Mouse (Mus musculus) forebrain, embryonic 16.5 days (tissue): ENCODE results near the gene Lrsam1. TPM values are rescaled to one million over a fixed set of nuclear protein-coding genes. Genes with fewer than 3 reads are reported as not detected.
"Not testable (repeated sequence)": the region's sequence is repeated elsewhere in the genome, so short reads cannot be mapped to it uniquely, and the experiment has no call there.

Experiments
- ATAC-seq: fragments of 200-750 bp; cut with Nextera tagmentation; 2 replicates; pipeline ENCODE4 v1.8.0; 2017; ENCODE audit warnings: mild to moderate bottlenecking, moderate library complexity
- H3K27ac ChIP-seq: fragments of 300-500 bp; sonication (generic); 2 replicates; pipeline ENCODE4 v1.5.1; 2014; ENCODE audit warnings: low read length, control low read depth
- H3K27me3 ChIP-seq: fragments of 300-500 bp; sonication (generic); replicated peaks from 2 replicates; pipeline ENCODE4 v1.6.1; 2014; ENCODE audit warnings: low read length; ENCODE audit not compliant: control insufficient read depth, insufficient read depth
- H3K36me3 ChIP-seq: fragments of 300-500 bp; sonication (generic); 2 replicates; pipeline ENCODE4 v1.6.1; 2014; ENCODE audit not compliant: control insufficient read depth, insufficient read depth
- H3K4me1 ChIP-seq: fragments of 300-500 bp; sonication (generic); replicated peaks from 2 replicates; pipeline ENCODE4 v1.6.1; 2014; ENCODE audit warnings: low read length; ENCODE audit not compliant: control insufficient read depth, insufficient read depth
- H3K4me2 ChIP-seq: fragments of 300-500 bp; sonication (generic); 2 replicates; pipeline ENCODE4 v1.6.1; 2014; ENCODE audit warnings: mild to moderate bottlenecking, low read length, control low read depth
- H3K4me3 ChIP-seq: fragments of 300-500 bp; sonication (generic); replicated peaks from 2 replicates; pipeline ENCODE4 v1.5.1; 2014; ENCODE audit warnings: mild to moderate bottlenecking, low read length, control low read depth
- H3K9ac ChIP-seq: fragments of 300-500 bp; sonication (generic); replicated peaks from 2 replicates; pipeline ENCODE4 v1.6.1; 2014; ENCODE audit warnings: low read depth, low read length, control low read depth
- H3K9me3 ChIP-seq: fragments of 300-500 bp; sonication (generic); 2 replicates; pipeline ENCODE4 v1.6.1; 2016; ENCODE audit warnings: low read length; ENCODE audit not compliant: control insufficient read depth
- WGBS: fragments of 180-500 bp; shearing (Covaris S2); extraction: QIAGEN DNeasy Blood & Tissue Kit; methylation state at CpG from one replicate; pipeline ENCODE4 v1.1.7; 2014; 5-methylcytosine and 5-hydroxymethylcytosine counted together
- polyA plus RNA-seq: library from polyadenylated mRNA; unstranded; fragments of >200 nt; fragmentation: Nextera tagmentation; extraction: Ambion mirVana; gene quantifications from 2 replicates; pipeline ENCODE4 v1.2.1, GENCODE M21; 2015

The Lrsam1 gene
- polyA plus RNA-seq = 18.1 and 21.9 TPM in 2 replicates

DNA sequence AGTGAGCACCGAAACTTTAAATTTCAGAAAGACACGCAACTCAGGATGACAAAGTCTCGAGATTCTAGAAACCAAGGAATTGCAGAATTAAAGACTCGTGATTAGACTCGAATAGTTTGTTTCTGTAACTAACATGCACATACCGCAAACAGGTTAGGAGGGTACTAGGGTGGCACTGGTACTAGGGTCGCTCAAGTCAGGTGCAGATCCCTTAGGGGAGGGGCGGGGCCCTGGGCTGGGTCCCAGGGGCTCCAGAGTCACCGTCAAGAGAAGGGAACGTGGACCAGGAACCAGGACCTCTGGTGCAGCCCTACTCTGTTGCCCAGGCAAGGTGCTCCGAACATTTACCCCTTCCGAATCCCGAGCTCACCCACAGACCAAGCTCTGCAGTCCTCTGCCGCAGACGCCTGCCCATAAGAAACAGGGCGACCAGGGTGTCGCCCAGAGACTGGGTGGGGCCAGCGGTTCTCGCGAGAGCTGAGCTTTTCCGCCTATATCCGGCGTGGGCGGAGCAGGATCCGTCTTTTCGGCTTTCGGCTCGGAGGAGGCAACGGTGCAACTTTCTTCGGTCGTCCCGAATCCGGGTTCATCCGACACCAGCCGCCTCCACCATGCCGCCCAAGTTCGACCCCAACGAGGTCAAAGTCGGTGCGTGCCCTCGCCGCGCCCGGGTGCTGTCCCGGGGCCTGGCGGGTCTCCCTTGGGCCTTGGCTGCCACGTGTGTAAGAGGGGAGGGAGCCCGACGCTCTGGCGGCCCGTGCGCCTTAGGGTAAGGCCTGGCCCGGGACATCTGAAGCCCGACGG, at the start of gene Lrsam1, which contains the start of gene Rpl12:
TSS of gene Lrsam1 (minus strand) at position 423 of the 804 bp plus-strand sequence.
TSS of gene Rpl12 (plus strand) at position 368 of the 804 bp plus-strand sequence.
- H3K27me3 ChIP-seq = no peaks in the 10 kb centered on the region
- H3K4me1 ChIP-seq = peaks cover 32% of the 10 kb centered on the region
- peak within 1 kb of the TSS; percentile 93 for H3K4me2 ChIP-seq
- 2% methylated on average over 55 of the region's 55 CpGs for WGBS
- H3K9me3 ChIP-seq = no peaks in the 10 kb centered on the region
- H3K9ac ChIP-seq = peak within 1 kb of the TSS; percentile 86
- peaks cover 13% of the 10 kb centered on the region for H3K36me3 ChIP-seq
- peak within 1 kb of the TSS; percentile 78 for H3K4me3 ChIP-seq
- H3K27ac ChIP-seq = peak within 1 kb of the TSS; percentile 66
- ATAC-seq = peak; percentile 97

DNA sequence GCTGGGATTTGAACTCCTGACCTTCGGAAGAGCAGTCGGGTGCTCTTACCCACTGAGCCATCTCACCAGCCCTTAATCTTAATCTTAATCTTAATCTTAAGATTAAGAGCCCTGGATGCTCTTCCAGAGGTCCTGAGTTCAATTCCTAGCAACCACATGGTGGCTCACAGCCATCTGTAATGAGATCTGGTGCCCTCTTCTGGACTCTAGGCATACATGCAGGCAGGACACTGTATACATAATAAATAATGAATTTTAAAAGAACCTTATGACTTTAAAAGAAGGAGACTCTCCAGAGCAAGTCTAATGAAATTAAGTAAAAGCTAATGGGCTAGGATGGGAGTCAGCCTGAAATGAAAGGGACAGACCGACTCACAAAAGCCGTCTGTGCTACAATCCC, 47.6 kb upstream of the Lrsam1 start:
- not testable (repeated sequence) for H3K27me3 ChIP-seq, ATAC-seq, H3K36me3 ChIP-seq, H3K4me2 ChIP-seq, H3K9me3 ChIP-seq, H3K4me1 ChIP-seq, H3K27ac ChIP-seq, H3K4me3 ChIP-seq, H3K9ac ChIP-seq
- 79% methylated on average over 4 of the region's 4 CpGs for WGBS

DNA sequence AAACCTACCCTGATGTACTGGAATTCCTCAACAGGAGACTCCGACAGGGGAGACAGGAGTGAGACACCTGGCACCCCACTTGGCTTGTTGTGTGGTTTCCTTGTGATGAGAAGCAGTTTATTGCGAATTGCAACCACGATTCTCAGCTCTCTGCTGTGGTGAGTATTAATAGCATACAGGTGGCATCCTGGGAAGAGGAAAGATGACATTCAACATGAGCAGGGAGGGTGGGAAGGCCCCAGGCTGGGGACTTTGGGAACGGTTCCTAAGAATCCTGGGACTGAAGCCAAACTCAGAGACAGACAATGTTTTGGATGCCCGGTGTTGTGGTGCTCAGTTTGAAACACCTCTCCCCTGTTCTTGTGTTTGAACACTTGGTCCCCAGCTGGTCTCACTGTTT, 43.6 kb upstream of the Lrsam1 start:
- H3K9ac ChIP-seq = no peak overlapping the region
- no peak overlapping the region for H3K27ac ChIP-seq
- ATAC-seq = no peak
- no peak overlapping the region for H3K4me2 ChIP-seq
- H3K36me3 ChIP-seq = no peaks in the 10 kb centered on the region
- WGBS = 51% methylated on average over 5 of the region's 5 CpGs
- H3K4me1 ChIP-seq = no peaks in the 10 kb centered on the region
- H3K9me3 ChIP-seq = no peaks in the 10 kb centered on the region
- no peaks in the 10 kb centered on the region for H3K27me3 ChIP-seq
- no peak overlapping the region for H3K4me3 ChIP-seq

DNA sequence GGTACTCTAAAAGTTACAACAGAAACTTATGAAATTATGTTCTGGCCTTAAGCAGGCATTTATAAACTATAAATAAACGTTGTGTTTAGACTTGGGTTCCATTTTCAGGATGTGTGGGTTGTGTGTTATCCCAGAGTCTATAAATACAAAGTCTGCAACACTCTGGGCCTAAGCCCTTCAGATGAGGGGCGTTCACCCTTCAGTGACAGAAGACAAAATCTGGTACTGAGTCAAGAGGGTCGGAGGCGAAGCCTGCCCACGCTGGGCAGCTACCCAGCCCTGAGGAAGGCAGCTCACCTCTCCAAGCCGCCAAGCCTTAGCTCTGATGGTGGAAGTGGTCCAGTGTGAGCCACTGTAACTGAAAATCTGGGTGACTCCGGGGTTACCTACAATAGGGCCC, 40.7 kb upstream of the Lrsam1 start:
- no peaks in the 10 kb centered on the region for H3K9me3 ChIP-seq
- H3K9ac ChIP-seq = no peak overlapping the region
- H3K27me3 ChIP-seq = no peaks in the 10 kb centered on the region
- WGBS = 87% methylated on average over 7 of the region's 7 CpGs
- H3K4me2 ChIP-seq = no peak overlapping the region
- no peaks in the 10 kb centered on the region for H3K36me3 ChIP-seq
- no peak overlapping the region for H3K4me3 ChIP-seq
- no peak for ATAC-seq
- 0 out of 2 replicates have a peak, but pooled peaks cover 3% of the 10 kb centered on the region for H3K4me1 ChIP-seq
- no peak overlapping the region for H3K27ac ChIP-seq

DNA sequence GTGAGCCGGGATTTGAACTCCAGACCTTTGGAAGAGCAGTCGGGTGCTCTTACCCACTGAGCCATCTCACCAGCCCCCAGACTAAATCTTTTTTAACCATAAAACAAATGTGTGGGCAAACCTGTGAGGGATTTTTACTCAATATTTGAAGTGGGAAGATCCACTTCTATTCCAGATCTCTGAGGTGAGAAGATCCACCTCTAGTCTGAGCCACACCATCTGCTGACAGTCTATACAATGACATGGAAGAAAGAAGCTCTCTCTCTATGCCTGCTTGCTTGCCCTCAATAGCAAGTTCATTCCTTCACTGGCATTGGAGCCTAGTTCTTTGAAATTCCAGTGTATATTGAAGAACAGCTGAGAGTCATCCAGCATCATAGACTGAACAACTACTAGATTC, 38.3 kb upstream of the Lrsam1 start:
- Histone ChIP-seq H3K4me2 (no peak overlapping the region), H3K9me3 (no peaks in the 10 kb centered on the region)
- WGBS = 94% methylated on average over 2 of the region's 2 CpGs

DNA sequence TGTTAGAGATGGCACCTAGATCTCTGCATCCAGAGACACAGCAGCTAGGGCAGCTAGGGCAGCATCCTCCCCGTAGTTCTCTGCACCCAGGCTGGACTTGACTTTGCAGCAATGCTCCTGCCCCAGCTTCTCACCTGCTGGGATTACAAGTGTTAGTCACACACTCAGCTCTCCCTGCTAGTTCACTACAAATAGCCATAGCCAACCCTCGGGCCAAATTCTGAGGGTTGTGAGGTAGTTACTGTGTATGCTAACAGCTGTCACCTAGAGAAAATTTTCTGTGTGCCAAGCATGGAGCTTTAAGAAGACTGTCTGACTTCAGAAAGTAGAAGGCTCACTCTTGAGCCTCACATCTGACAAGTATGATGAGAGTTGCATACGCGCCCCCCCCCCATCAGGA, 36.4 kb upstream of the Lrsam1 start:
- Histone ChIP-seq H3K9ac (no peak overlapping the region), H3K36me3 (no peaks in the 10 kb centered on the region), H3K4me3 (no peak overlapping the region), H3K9me3 (no peaks in the 10 kb centered on the region), H3K27ac (no peak overlapping the region), H3K27me3 (no peaks in the 10 kb centered on the region), H3K4me1 (0 out of 2 replicates have a peak, but pooled peaks cover 3% of the 10 kb centered on the region), H3K4me2 (no peak overlapping the region)
- WGBS = 85% methylated on average over 4 of the region's 4 CpGs
- no peak for ATAC-seq

More for the DNA sequence above, 38.3 kb upstream of the Lrsam1 start:
- Histone ChIP-seq H3K4me3 (no peak overlapping the region), H3K27me3 (no peaks in the 10 kb centered on the region), H3K27ac (no peak overlapping the region), H3K36me3 (no peaks in the 10 kb centered on the region), H3K9ac (no peak overlapping the region), H3K4me1 (0 out of 2 replicates have a peak, but pooled peaks cover 3% of the 10 kb centered on the region)
- no peak for ATAC-seq

DNA sequence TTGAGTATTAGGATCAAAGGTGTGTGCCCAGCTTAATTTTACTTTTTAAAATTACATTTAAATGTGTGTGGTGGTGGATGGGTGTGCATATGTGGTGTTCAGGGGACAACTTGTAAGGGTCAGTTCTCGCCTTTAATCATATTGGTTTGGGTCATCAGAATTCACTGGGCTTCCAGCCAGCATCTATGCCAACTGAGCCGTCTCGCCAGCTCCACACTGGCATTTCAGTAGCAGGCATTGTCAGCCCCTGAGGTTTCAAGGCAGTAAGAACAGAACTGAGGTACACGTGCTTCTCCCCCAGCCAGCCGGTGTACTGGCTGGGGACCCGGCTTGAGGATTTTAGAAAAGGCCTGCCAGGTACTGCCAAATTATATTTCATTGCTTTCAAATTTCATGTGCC, 35.7 kb upstream of the Lrsam1 start:
- Histone ChIP-seq H3K27me3 (no peaks in the 10 kb centered on the region), H3K27ac (no peak overlapping the region), H3K4me3 (no peak overlapping the region), H3K4me2 (no peak overlapping the region), H3K9me3 (no peaks in the 10 kb centered on the region), H3K36me3 (no peaks in the 10 kb centered on the region), H3K9ac (no peak overlapping the region), H3K4me1 (0 out of 2 replicates have a peak, but pooled peaks cover 3% of the 10 kb centered on the region)
- no peak for ATAC-seq
- WGBS = 49% methylated on average over 6 of the region's 6 CpGs

DNA sequence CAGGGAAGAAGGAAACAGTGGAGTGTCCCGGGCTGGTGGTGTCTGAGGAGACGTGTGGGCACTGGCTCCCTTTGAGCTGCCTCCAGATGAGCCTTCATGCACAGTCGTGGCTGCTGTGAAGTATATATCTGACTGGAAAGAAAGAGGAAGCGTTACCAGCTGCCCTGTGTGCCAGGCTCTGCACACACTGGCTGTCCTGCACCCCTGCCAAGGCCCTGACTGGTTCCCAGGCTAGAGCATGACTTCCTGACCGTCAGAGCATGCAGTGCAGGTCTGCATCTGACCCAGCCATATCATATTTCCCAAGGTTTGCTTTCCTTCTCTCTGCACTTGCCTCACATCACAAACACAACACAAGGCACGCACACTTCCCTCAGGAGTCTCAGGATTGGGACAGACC, 30.7 kb upstream of the Lrsam1 start:
- whole genome bisulfite sequencing = 76% methylated on average over 6 of the region's 6 CpGs
- Histone ChIP-seq H3K27ac (no peak overlapping the region), H3K4me2 (no peak overlapping the region), H3K4me1 (no peaks in the 10 kb centered on the region), H3K4me3 (no peak overlapping the region), H3K36me3 (no peaks in the 10 kb centered on the region), H3K27me3 (no peaks in the 10 kb centered on the region), H3K9me3 (no peaks in the 10 kb centered on the region), H3K9ac (no peak overlapping the region)
- ATAC-seq = no peak

DNA sequence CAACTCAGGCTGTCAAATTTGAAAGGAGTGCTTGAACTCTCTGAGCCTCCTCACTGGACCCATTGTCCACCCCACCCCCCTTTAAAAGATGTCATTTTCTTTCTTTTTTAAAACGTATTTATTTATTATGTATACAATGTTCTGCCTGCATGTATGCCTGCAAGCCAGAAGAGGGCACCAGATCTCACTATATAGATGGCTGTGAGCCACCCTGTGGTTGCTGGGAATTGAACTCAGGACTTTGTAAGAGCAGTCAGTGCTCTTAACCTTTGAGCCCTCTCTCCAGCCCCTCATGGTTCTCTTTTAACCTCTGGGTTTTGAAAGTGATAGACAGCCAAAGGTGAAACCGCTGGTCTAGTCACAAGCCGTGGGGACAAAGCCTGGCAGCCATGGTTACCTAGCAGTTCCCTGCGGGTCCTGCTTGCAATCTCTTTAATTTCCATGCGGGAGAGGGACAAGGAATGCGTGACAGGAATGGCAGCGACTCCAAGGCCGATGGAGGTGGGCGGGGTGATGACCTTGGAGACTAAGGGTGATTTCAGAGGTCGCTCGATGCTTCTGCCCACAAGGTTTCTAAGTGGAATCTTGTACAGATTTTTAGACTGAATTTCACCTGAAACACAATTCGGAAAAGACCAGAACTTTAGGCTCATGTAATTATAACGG, 28.9 kb upstream of the Lrsam1 start:
- H3K4me3 ChIP-seq = no peak overlapping the region
- no peak for ATAC-seq
- no peaks in the 10 kb centered on the region for H3K9me3 ChIP-seq
- H3K27ac ChIP-seq = no peak overlapping the region
- H3K27me3 ChIP-seq = no peaks in the 10 kb centered on the region
- H3K4me1 ChIP-seq = no peaks in the 10 kb centered on the region
- H3K9ac ChIP-seq = no peak overlapping the region
- no peak overlapping the region for H3K4me2 ChIP-seq
- no peaks in the 10 kb centered on the region for H3K36me3 ChIP-seq
- WGBS = 67% methylated on average over 13 of the region's 13 CpGs
